Comparison of ENCODE assay signal across 12 mouse cellular contexts in the genomic region with DNA sequence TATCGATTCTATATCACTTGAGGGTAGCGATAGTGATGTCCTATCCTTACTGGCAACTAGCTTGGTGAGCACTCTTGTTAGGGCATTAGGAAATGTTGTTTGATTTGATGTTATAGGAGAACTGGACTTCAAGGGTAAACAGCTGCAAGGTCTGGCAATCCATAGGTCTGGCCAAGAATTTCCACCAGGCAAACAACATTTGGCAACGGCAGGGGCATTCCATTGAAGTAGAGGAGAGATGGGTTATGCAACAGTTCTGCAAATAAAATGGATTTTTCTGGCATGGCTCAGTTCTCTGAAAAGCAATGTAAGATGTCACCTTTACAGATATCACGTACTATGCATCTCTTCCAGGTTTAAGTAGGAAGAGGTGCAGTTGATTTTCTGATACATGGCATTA. TPM values are rescaled to one million over a fixed set of nuclear protein-coding genes. Genes with fewer than 3 reads are reported as not detected.
DNase-seq lines count a peak whose midpoint lies in the region; ATAC-seq and TF ChIP-seq lines count a peak whose summit lies in the region.
"Had no signal": no experiment of that assay in that cellular context is flagged by ENCODE, and none has a peak within 500 bp of the region (broad histone marks: within the 10 kb centered on the region; RNA-seq: fewer than 3 reads in every experiment).

No protein-coding gene starts in this region.

- no peak for ATAC-seq in midbrain, embryonic 11.5 days (ENCODE audit: low FRiP score)
- ATAC-seq in midbrain, embryonic 16.5 days: no peak
- ATAC-seq in liver, embryonic 15.5 days (ENCODE audit: insufficient read depth): peak; percentile 27; the same call in 1 of the 2 replicates
- ATAC-seq in forebrain, postnatal 0 days: no peak
- ATAC-seq: hindbrain, embryonic 16.5 days had no signal

- no peak overlapping the region for H3K9ac ChIP-seq in midbrain, embryonic 11.5 days (ENCODE audit: low read length)
- no peak overlapping the region for H3K9ac ChIP-seq in midbrain, embryonic 16.5 days (ENCODE audit: low read depth, low read length)
- H3K9ac ChIP-seq in liver, embryonic 15.5 days: no peak overlapping the region
- no peak overlapping the region for H3K9ac ChIP-seq in forebrain, postnatal 0 days

- WGBS in midbrain, embryonic 11.5 days: 91% methylated on average over 4 of the region's 4 CpGs
- 92% methylated on average over 4 of the region's 4 CpGs for WGBS in midbrain, embryonic 16.5 days
- WGBS in liver, embryonic 15.5 days (ENCODE audit: insufficient replicate concordance): 61% methylated on average over 4 of the region's 4 CpGs
- 88% methylated on average over 4 of the region's 4 CpGs for WGBS in forebrain, postnatal 0 days

- no peak for TF ChIP-seq CTCF in forebrain, postnatal 0 days (IDR thresholded peaks at IDR 0.05; ENCODE audit: low read depth)

- no peaks in the 10 kb centered on the region for H3K27me3 ChIP-seq in midbrain, embryonic 11.5 days (ENCODE audit: control insufficient read depth, insufficient read depth, low read length)
- H3K27me3 ChIP-seq in midbrain, embryonic 16.5 days (ENCODE audit: control insufficient read depth, insufficient read depth, low read depth, low read length): no peaks in the 10 kb centered on the region
- no peaks in the 10 kb centered on the region; the same call in 1 of the 2 replicates for H3K27me3 ChIP-seq in liver, embryonic 15.5 days
- no peaks in the 10 kb centered on the region for H3K27me3 ChIP-seq in forebrain, postnatal 0 days (ENCODE audit: insufficient read depth, low read length)

- peak; percentile 37 for DNase-seq in gastrocnemius, postnatal 25 days
- DNase-seq in gastrocnemius, postnatal 10 days: no peak
- peak; percentile 21 for DNase-seq in midbrain, embryonic 11.5 days (ENCODE audit: low spot score, missing footprints)
- no peak for DNase-seq in forebrain, postnatal 0 days
- no peak for DNase-seq in right cerebral cortex, postnatal 14 days
- DNase-seq in cerebellum, postnatal 4 days (ENCODE audit: low spot score in 2 of 2): no peak
- DNase-seq: B cell, adult 2 months; cerebellum, adult 9-11 months; kidney, adult 8-10 months had no signal

- H3K36me3 ChIP-seq in midbrain, embryonic 11.5 days (ENCODE audit: control insufficient read depth, insufficient read depth, low read length): no peaks in the 10 kb centered on the region
- no peaks in the 10 kb centered on the region for H3K36me3 ChIP-seq in midbrain, embryonic 16.5 days (ENCODE audit: control insufficient read depth, insufficient read depth, low read length)
- H3K36me3 ChIP-seq in liver, embryonic 15.5 days (replicated peaks): no peaks in the 10 kb centered on the region
- no peaks in the 10 kb centered on the region for H3K36me3 ChIP-seq in forebrain, postnatal 0 days (ENCODE audit: insufficient read depth)

- no peaks in the 10 kb centered on the region for H3K4me1 ChIP-seq in midbrain, embryonic 11.5 days (ENCODE audit: control insufficient read depth, insufficient read depth, low read length)
- 0 out of 2 replicates have a peak, but pooled peaks cover under 1% of the 10 kb centered on the region for H3K4me1 ChIP-seq in midbrain, embryonic 16.5 days (ENCODE audit: control insufficient read depth, insufficient read depth, low read length)
- H3K4me1 ChIP-seq in liver, embryonic 15.5 days (replicated peaks): peaks cover 27% of the 10 kb centered on the region
- peaks cover 5% of the 10 kb centered on the region; the same call in 1 of the 2 replicates for H3K4me1 ChIP-seq in forebrain, postnatal 0 days (ENCODE audit: insufficient read depth)

- H3K4me3 ChIP-seq in midbrain, embryonic 11.5 days (ENCODE audit: low read depth, low read length): no peak overlapping the region
- H3K4me3 ChIP-seq in midbrain, embryonic 16.5 days (ENCODE audit: low read depth, low read length): no peak overlapping the region
- no peak overlapping the region for H3K4me3 ChIP-seq in liver, embryonic 15.5 days (replicated peaks)
- no peak overlapping the region for H3K4me3 ChIP-seq in forebrain, postnatal 0 days (ENCODE audit: low read depth, low read length)

- no peak overlapping the region for H3K27ac ChIP-seq in midbrain, embryonic 11.5 days (ENCODE audit: low read depth, low read length)
- no peak overlapping the region for H3K27ac ChIP-seq in midbrain, embryonic 16.5 days (ENCODE audit: low read length)
- peak overlapping the region; percentile 55 for H3K27ac ChIP-seq in liver, embryonic 15.5 days (replicated peaks)
- H3K27ac ChIP-seq in forebrain, postnatal 0 days (ENCODE audit: low read depth, low read length): no peak overlapping the region

- no peaks in the 10 kb centered on the region for H3K9me3 ChIP-seq in midbrain, embryonic 11.5 days (ENCODE audit: control insufficient read depth, low read length)
- no peaks in the 10 kb centered on the region for H3K9me3 ChIP-seq in midbrain, embryonic 16.5 days (replicated peaks; ENCODE audit: control insufficient read depth, low read length, poor library complexity, severe bottlenecking)
- H3K9me3 ChIP-seq in liver, embryonic 15.5 days (replicated peaks): no peaks in the 10 kb centered on the region
- no peaks in the 10 kb centered on the region for H3K9me3 ChIP-seq in forebrain, postnatal 0 days (ENCODE audit: low read length)

- H3K4me2 ChIP-seq in midbrain, embryonic 11.5 days: no peak overlapping the region
- no peak overlapping the region for H3K4me2 ChIP-seq in midbrain, embryonic 16.5 days (ENCODE audit: low read length)
- H3K4me2 ChIP-seq in liver, embryonic 15.5 days: no peak overlapping the region
- no peak overlapping the region for H3K4me2 ChIP-seq in forebrain, postnatal 0 days (ENCODE audit: low read depth)

RNA-seq across cellular contexts. Expression of gene Slc16a1, which starts 36.8 kb away (rescaled TPM):
- total RNA-seq in gastrocnemius, postnatal 25 days (2021): 10 to 100 TPM; 27.4 to 28.3 TPM
- 10 to 100 TPM; 24.9 to 30.6 TPM for total RNA-seq in gastrocnemius, postnatal 10 days (2021)
- polyA plus RNA-seq in midbrain, embryonic 11.5 days (2014; fragmentation: Nextera tagmentation; extraction: Ambion mirVana): 31.9 and 36.3 TPM in 2 replicates
- polyA plus RNA-seq in midbrain, embryonic 16.5 days (2015; fragmentation: Nextera tagmentation; extraction: Ambion mirVana): 8.9 and 10.2 TPM in 2 replicates
- polyA plus RNA-seq in liver, embryonic 15.5 days (2015; fragmentation: Nextera tagmentation; extraction: Ambion mirVana): 86.3 and 95.2 TPM in 2 replicates
- 32.1 and 33.4 TPM in 2 replicates for total RNA-seq in forebrain, postnatal 0 days (2014; rRNA removed)
- 17.4 and 20.2 TPM in 2 replicates for polyA plus RNA-seq in forebrain, postnatal 0 days (2015; fragmentation: Nextera tagmentation; extraction: Ambion mirVana)

Comparison
In these comparisons a context has a peak if more than half of its experiments do, and no peak if none do; other contexts are left out.
1. DNase-seq: peak in gastrocnemius, postnatal 25 days (single experiment) and midbrain, embryonic 11.5 days (single experiment); none in gastrocnemius, postnatal 10 days (single experiment), forebrain, postnatal 0 days (single experiment), right cerebral cortex, postnatal 14 days (single experiment) and cerebellum, postnatal 4 days (0 of 2).